Mouse (Mus musculus) heart, embryonic 11.5 days (tissue): ENCODE results near the gene Ssna1. TPM values are rescaled to one million over a fixed set of nuclear protein-coding genes. Genes with fewer than 3 reads are reported as not detected.
A peak's percentile ranks its signal among the peaks of the same experiment; 100 is the strongest.

Experiments
- ATAC-seq: fragments of 200-750 bp; cut with Nextera tagmentation; replicated peaks from 2 replicates; pipeline ENCODE4 v1.8.0; 2017; ENCODE audit warnings: moderate library complexity; ENCODE audit not compliant: insufficient number of reproducible peaks, low FRiP score, low TSS enrichment
- H3K27ac ChIP-seq: fragments of 300-500 bp; sonication (generic); 2 replicates; pipeline ENCODE4 v1.5.1; 2014; ENCODE audit warnings: mild to moderate bottlenecking, low read depth, low read length
- H3K27me3 ChIP-seq: fragments of 300-500 bp; sonication (generic); 2 replicates; pipeline ENCODE4 v1.6.1; 2014; ENCODE audit warnings: mild to moderate bottlenecking, low read length, mixed read lengths; ENCODE audit not compliant: control insufficient read depth, insufficient read depth
- H3K36me3 ChIP-seq: fragments of 300-500 bp; sonication (generic); 2 replicates; pipeline ENCODE4 v1.6.1; 2014; ENCODE audit warnings: mild to moderate bottlenecking, low read length, moderate library complexity, mixed read lengths; ENCODE audit not compliant: control insufficient read depth, insufficient read depth
- H3K4me1 ChIP-seq: fragments of 300-500 bp; sonication (generic); 2 replicates; pipeline ENCODE4 v1.6.1; 2014; ENCODE audit warnings: low read length; ENCODE audit not compliant: control insufficient read depth, insufficient read depth
- H3K4me2 ChIP-seq: fragments of 300-500 bp; sonication (generic); 2 replicates; pipeline ENCODE4 v1.6.1; 2014; ENCODE audit warnings: mild to moderate bottlenecking, moderate library complexity
- H3K4me3 ChIP-seq: fragments of 300-500 bp; sonication (generic); 2 replicates; pipeline ENCODE4 v1.5.1; 2014; ENCODE audit warnings: low read depth, low read length
- H3K9ac ChIP-seq: fragments of 300-500 bp; sonication (generic); 2 replicates; pipeline ENCODE4 v1.6.1; 2014; ENCODE audit warnings: mild to moderate bottlenecking, low read depth, low read length, moderate library complexity
- H3K9me3 ChIP-seq: fragments of 300-500 bp; sonication (generic); replicated peaks from 2 replicates; pipeline ENCODE4 v1.6.1; 2016; ENCODE audit warnings: low read length; ENCODE audit not compliant: control insufficient read depth
- WGBS: fragments of 180-500 bp; shearing (Covaris S2); extraction: QIAGEN DNeasy Blood & Tissue Kit; methylation state at CpG from one replicate; pipeline ENCODE4 v1.1.7; 2014; ENCODE audit not compliant: insufficient replicate concordance; 5-methylcytosine and 5-hydroxymethylcytosine counted together
- polyA plus RNA-seq: library from polyadenylated mRNA; unstranded; fragments of >200 nt; fragmentation: Nextera tagmentation; extraction: Ambion mirVana; gene quantifications from 2 replicates; pipeline ENCODE4 v1.2.1, GENCODE M21; 2014

Gene Ssna1
- polyA plus RNA-seq, 1 experiment from 2014 or later, result 175 TPM

- 57% methylated on average over 5 of the region's 5 CpGs for WGBS
- H3K4me3 ChIP-seq, result no peak overlapping the region
Observed at GRCm38 (mm10) chr2:25234551-25235220, 37.6 kb downstream of the Ssna1 start.

GRCm38 (mm10) chr2:25234050-25234449 lies 38.2 kb downstream of the Ssna1 start, which contains the start of gene Slc34a3:
Slc34a3 (minus strand) TSS chr2:25234364.
- Histone ChIP-seq H3K27me3 (peaks cover 31% of the 10 kb centered on the region), H3K4me1 (peaks cover under 1% of the 10 kb centered on the region; the same call in 1 of the 2 replicates), H3K27ac (no peak within 1 kb of the TSS), H3K36me3 (no peaks in the 10 kb centered on the region), H3K9ac (no peak within 1 kb of the TSS), H3K9me3 (no peaks in the 10 kb centered on the region), H3K4me3 (no peak within 1 kb of the TSS), H3K4me2 (no peak within 1 kb of the TSS)
- ATAC-seq, result no peak
- WGBS, result 94% methylated on average over 3 of the region's 3 CpGs

More at GRCm38 (mm10) chr2:25234551-25235220, 37.6 kb downstream of the Ssna1 start:
- no peaks in the 10 kb centered on the region for H3K36me3 ChIP-seq
- H3K4me2 ChIP-seq, result no peak overlapping the region
- H3K27ac ChIP-seq, result no peak overlapping the region
- no peaks in the 10 kb centered on the region for H3K4me1 ChIP-seq
- no peak overlapping the region for H3K9ac ChIP-seq
- H3K27me3 ChIP-seq, result peaks cover 25% of the 10 kb centered on the region
- no peak for ATAC-seq
- no peaks in the 10 kb centered on the region for H3K9me3 ChIP-seq

- Histone ChIP-seq H3K9ac (no peak overlapping the region), H3K4me1 (peaks cover 4% of the 10 kb centered on the region; the same call in 1 of the 2 replicates), H3K9me3 (no peaks in the 10 kb centered on the region), H3K4me2 (no peak overlapping the region), H3K4me3 (no peak overlapping the region), H3K27ac (no peak overlapping the region), H3K27me3 (peaks cover 31% of the 10 kb centered on the region), H3K36me3 (no peaks in the 10 kb centered on the region)
- WGBS, result 77% methylated on average over 4 of the region's 4 CpGs
- no peak for ATAC-seq
Observed at GRCm38 (mm10) chr2:25233421-25233820, 38.8 kb downstream of the Ssna1 start.

- Histone ChIP-seq H3K27me3 (peaks cover 31% of the 10 kb centered on the region), H3K36me3 (no peaks in the 10 kb centered on the region), H3K4me3 (no peak overlapping the region), H3K9me3 (no peaks in the 10 kb centered on the region), H3K27ac (no peak overlapping the region), H3K9ac (no peak overlapping the region), H3K4me1 (peaks cover 4% of the 10 kb centered on the region; the same call in 1 of the 2 replicates), H3K4me2 (no peak overlapping the region)
- 54% methylated on average over 12 of the region's 12 CpGs for WGBS
- no peak for ATAC-seq
Observed at GRCm38 (mm10) chr2:25231038-25231437, 41.2 kb downstream of the Ssna1 start.

- Histone ChIP-seq H3K9ac (no peak overlapping the region), H3K9me3 (no peaks in the 10 kb centered on the region), H3K4me1 (peaks cover 7% of the 10 kb centered on the region; the same call in 1 of the 2 replicates), H3K27me3 (peaks cover 31% of the 10 kb centered on the region), H3K4me3 (no peak overlapping the region), H3K4me2 (no peak overlapping the region), H3K27ac (no peak overlapping the region), H3K36me3 (no peaks in the 10 kb centered on the region)
- WGBS, result 84% methylated on average over 7 of the region's 7 CpGs
- no peak for ATAC-seq
Observed at GRCm38 (mm10) chr2:25230581-25230980, 41.7 kb downstream of the Ssna1 start.

GRCm38 (mm10) chr2:25229582-25229981 lies 42.7 kb downstream of the Ssna1 start:
- Histone ChIP-seq H3K4me1 (peaks cover 8% of the 10 kb centered on the region; the same call in 1 of the 2 replicates), H3K4me3 (no peak overlapping the region), H3K9me3 (no peaks in the 10 kb centered on the region), H3K9ac (no peak overlapping the region), H3K27me3 (peaks cover 24% of the 10 kb centered on the region; the same call in 1 of the 2 replicates), H3K36me3 (no peaks in the 10 kb centered on the region), H3K4me2 (no peak overlapping the region), H3K27ac (no peak overlapping the region)
- 69% methylated on average over 5 of the region's 5 CpGs for WGBS
- ATAC-seq, result no peak

GRCm38 (mm10) chr2:25228995-25229530 lies 43.2 kb downstream of the Ssna1 start:
- Histone ChIP-seq H3K4me1 (peaks cover 8% of the 10 kb centered on the region; the same call in 1 of the 2 replicates), H3K9ac (peak overlapping the region; percentile 34; the same call in 1 of the 2 replicates), H3K4me3 (peak overlapping the region; percentile 34; the same call in 1 of the 2 replicates), H3K36me3 (no peaks in the 10 kb centered on the region), H3K27ac (no peak overlapping the region), H3K27me3 (peaks cover 24% of the 10 kb centered on the region; the same call in 1 of the 2 replicates), H3K4me2 (peak overlapping the region; percentile 63), H3K9me3 (no peaks in the 10 kb centered on the region)
- ATAC-seq, result no peak
- 65% methylated on average over 6 of the region's 6 CpGs for WGBS

GRCm38 (mm10) chr2:25228431-25228889 lies 43.8 kb downstream of the Ssna1 start:
- Histone ChIP-seq H3K27me3 (peaks cover 24% of the 10 kb centered on the region; the same call in 1 of the 2 replicates), H3K9me3 (no peaks in the 10 kb centered on the region), H3K9ac (peak overlapping the region; percentile 58; the same call in 1 of the 2 replicates), H3K27ac (peak overlapping the region; percentile 59), H3K4me3 (peak overlapping the region; percentile 34), H3K36me3 (no peaks in the 10 kb centered on the region), H3K4me1 (peaks cover 12% of the 10 kb centered on the region), H3K4me2 (peak overlapping the region; percentile 63)
- ATAC-seq, result no peak
- under 1% methylated on average over 7 of the region's 7 CpGs for WGBS
